Mouse (Mus musculus) hematopoietic stem cell, adult 5-6 weeks (primary cell): ENCODE results near the gene Trex1. TPM values are rescaled to one million over a fixed set of nuclear protein-coding genes. Genes with fewer than 3 reads are reported as not detected.
A peak's percentile ranks its signal among the peaks of the same experiment; 100 is the strongest.

Experiments
- ATAC-seq, 2 experiments: fragments of 125-278 bp in 1 of 2; replicated peaks in 1 of 2; 2 replicates each; pipeline ENCODE4 v1.8.0; 2016 to 2017; ENCODE audit warnings: inconsistent platforms in 2 of 2, mild to moderate bottlenecking in 2 of 2, moderate number of reproducible peaks in 2 of 2, low read depth in 1 of 2, moderate TSS enrichment in 1 of 2; ENCODE audit not compliant: low FRiP score in 2 of 2, poor library complexity in 2 of 2, severe bottlenecking in 2 of 2, insufficient read depth in 1 of 2, low TSS enrichment in 1 of 2
- total RNA-seq: library from RNA; stranded (forward); fragments of 172-1452, 232-1000 nt; gene quantifications from 2 replicates; pipeline ENCODE4 v1.2.3, GENCODE M21; 2017

Gene Trex1
- total RNA-seq, 1 experiment from 2014 or later: 5.9 TPM

DNA sequence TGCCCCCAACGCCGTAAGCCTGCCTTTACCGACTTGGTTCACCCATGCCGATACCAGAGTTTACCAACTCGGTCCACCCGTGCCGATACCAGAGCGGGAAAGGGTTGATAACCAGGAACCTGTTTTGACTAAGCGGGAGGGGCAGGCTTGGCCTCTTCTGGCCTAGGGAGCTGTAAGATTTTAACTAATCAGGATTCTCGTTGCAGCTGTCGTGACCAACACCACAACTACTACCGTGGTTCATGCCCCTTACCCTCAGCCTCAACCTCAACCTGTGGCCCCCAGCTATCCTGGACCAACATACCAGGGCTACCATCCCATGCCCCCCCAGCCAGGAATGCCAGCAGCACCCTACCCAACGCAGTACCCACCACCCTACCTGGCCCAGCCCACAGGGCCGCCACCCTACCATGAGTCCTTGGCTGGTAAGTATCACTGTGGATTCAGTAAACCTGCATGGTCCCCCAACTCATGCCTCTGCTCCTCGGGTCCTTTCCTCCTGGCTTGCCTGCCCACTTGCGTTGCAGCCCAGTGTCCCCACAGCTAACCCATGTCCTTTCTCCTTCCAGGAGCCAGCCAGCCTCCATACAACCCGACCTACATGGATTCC lies 3.3 kb downstream of the Trex1 start:
- ATAC-seq: no peak

- no peak for ATAC-seq
Observed at GRCm38 (mm10) chr9:109055271-109056030, 4.1 kb downstream of the Trex1 start.

DNA sequence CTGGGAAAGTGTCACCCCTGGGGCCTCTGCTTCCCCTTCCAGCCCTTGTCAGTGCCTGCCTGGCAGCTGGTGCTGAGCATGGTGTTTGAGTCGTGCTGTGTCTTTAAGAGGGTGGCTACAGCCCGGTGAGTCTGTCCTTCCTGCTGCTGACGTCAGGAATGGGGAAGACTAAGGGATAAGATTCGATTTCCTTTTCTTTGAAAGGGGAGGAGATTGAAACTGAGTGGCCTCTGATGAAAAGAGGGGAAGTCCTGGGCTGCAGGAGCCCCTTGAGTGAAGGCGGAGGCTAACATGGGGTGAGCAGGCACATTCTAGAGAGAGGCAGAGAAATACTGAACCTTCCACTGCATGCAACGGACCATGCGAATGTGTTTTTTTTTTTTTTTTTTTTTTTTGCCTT lies 4.8 kb downstream of the Trex1 start:
- ATAC-seq: peak; percentile 57 to 58

GRCm38 (mm10) chr9:109053851-109054250 lies 5.7 kb downstream of the Trex1 start:
- no peak for ATAC-seq

DNA sequence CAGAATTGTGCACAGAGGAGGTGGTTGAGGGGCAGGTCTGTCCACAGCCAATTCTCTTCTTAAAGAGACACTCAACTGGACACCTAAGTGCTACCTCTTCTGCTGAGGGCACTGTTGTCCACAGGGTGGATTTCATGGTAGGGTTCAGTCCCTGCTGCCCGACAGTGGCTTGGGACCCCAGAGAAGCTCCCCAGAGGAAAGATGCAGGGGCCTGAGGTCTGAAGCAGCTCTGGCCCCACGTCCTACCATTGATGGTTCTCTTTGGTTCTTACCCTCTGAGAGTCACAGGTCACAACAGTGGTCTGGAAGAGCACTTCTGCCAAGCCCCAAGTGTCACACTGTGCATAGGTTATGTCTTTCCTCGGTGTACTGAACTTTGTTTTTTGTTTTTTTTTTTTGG lies 6.2 kb downstream of the Trex1 start:
- ATAC-seq: no peak

GRCm38 (mm10) chr9:109052490-109053260 lies 6.9 kb downstream of the Trex1 start:
- ATAC-seq: no peak

DNA sequence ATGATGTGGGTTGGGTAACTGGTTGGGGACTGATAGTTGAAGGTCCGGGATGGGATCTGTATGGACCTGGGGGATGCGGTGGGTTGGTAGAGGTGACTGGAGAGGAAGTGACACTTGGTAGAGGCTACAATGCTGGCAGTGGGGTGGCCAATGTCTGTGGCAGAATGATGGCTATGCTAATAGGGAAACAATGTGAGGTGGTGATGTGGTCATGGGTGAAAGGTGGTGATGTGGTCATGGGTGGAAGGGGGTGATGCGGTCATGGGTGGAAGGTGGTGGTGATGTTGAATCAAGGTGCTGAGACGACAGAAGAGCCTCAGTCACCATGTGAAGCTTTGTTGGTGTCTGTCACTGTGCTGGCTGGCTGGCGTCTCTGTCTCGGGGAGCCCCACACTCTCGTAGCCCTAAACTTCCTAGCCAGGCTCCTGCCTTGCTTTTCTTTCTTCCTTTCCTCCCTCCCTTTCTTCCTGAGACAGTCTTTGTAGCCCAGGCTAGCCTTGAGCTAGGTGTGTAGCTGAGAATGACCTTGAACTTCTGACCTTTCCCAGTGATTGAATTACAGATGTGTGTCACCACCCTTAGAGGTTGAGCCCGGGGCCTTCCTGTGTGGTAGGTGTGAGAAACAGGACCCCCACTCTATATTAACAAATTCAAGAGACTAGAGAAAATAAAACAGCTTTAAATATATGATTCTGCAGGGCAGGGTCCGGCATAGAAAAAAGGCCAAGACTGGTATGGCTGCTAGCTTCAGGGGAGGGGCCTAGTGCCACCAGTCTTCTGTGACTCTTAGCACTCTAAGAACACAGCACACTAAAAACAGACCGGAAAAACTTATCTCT lies 7.7 kb downstream of the Trex1 start:
- peak; percentile 23 to 34; a peak in 3 of 4 replicates for ATAC-seq

GRCm38 (mm10) chr9:109051011-109051501 lies 8.5 kb downstream of the Trex1 start:
- ATAC-seq: 0 out of 4 replicates have a peak, but pooled peaks of 1 of the 2 experiments have one; percentile 13

GRCm38 (mm10) chr9:109050674-109050997 lies 8.9 kb downstream of the Trex1 start:
- no peak for ATAC-seq

DNA sequence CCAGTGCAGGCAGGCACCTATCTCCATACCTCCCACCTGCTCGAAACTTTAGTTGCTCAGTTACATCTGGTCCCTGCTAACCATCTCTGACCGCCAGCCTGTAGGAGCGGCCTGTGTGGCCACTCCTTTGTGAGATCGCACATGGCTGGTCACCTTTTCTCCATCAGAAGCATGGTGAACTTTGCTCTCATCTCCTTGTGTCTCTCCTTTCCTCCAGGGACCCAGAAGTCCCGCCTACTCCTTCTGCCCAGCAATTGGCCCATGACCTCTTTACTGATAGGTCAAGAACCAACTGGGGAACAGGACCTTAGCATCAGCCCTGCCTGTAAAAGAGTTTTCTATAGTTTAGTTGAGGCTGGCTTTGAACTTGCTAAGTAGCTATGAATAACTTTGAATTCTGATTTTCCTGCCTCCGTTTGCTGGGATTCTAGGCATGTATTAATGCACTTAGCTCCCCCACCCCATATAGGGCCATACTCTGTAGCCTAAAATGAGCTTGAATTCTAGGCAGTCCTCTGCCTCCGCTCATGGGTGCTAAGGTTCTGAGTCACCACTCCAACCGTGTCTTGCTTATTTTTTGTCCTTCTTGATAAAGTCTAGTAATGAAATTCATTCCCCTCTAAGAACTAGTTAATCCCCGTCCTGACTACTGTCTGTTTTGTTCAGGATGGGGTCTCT lies 9.4 kb downstream of the Trex1 start:
- no peak for ATAC-seq

GRCm38 (mm10) chr9:109049316-109049715 lies 10.2 kb downstream of the Trex1 start:
- ATAC-seq: no peak

DNA sequence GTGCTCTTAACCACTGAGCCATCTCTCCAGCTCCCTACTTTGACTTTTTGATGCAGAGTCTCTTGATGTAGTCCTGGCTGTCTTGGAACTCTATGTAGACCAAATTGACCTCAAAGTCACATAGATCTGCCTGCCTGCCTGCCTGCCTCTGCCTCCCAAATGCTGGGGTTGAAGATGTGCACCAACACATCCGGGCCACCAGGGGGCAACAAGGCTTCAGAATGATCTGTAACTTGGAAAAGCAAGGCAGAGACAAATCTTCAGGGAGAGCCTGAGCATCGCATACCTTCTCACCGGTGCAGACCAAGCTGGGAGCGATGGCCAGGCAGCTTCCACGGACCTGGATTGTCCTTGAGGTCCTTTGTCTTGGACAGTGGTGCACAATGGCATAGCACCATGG lies 13.2 kb downstream of the Trex1 start:
- peak; percentile 76 to 89 for ATAC-seq

GRCm38 (mm10) chr9:109041351-109041750 lies 18.2 kb downstream of the Trex1 start:
- no peak for ATAC-seq

DNA sequence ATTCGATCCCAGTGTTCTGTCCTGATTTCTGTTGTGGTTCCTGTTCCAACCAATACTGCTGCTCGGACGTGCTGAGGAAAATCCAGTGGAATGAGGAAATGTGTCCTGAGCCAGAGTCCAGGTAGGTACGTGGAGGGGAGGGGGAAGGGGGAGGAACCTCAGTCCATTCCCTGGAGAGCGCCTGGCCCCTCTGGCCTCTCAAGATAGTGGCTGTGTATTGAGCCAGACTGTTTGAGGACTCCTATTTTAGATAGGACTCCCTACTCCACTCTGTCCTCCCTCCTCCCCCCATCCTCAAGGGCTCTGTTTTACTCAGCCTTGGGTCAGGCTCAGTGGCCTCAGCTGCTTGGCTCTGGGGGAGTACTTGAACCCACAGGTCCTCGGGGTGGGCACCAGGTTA lies 18.6 kb downstream of the Trex1 start:
- no peak for ATAC-seq

DNA sequence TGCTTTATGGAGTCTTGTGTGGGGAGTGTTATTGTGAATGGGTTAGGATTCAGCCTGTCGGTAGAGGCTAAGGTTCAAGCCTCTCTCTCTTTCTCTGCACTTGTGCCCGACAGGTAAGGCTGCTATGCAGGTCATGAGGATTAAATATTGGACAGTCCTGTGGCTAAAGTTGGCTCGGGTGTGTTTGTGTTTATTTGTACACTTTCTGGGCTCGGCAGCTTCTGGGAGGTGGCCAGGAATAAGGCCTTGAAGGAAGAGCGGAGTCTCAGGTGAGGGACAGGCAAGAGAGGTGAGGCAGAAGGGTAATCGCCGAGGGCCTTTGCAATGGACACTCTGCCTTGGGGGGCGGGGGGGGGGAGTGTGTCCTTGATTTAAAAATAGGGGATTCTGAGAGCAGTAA lies 19.3 kb downstream of the Trex1 start:
- ATAC-seq: no peak

DNA sequence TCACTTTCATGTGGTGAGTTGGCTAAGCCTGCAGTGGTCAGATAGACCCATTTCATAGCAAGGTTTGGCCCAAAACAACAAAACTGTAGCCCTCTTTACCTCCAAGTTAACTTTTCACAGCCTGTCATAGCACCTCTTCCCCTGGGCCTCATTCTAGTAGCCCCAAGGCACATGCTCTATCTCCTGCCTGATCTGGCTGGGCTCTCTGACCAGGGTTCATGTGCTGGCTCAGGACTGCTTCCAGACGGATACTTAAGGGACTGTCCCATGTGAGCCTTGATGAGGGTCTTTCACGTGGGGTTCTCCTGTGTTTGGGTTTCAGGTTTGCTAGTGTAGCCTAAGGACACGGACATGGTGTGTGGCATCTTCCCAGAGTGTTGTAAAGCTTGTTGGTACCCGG lies 19.9 kb downstream of the Trex1 start:
- ATAC-seq: no peak

GRCm38 (mm10) chr9:109038901-109039364 lies 20.6 kb downstream of the Trex1 start:
- peak; percentile 42 to 47 for ATAC-seq
